Mouse (Mus musculus) ES-E14 (cell line): ENCODE measurements around the gene Lysmd2.

Experiments used
- HCFC1 ChIP-seq: IDR thresholded peaks from 2 replicates; pipeline ENCODE4 v1.6.1; 2012; ENCODE audit warnings: low read length, inconsistent platforms, borderline replicate concordance; ENCODE audit not compliant: insufficient read depth
- ZNF384 ChIP-seq: IDR thresholded peaks from 2 replicates; pipeline ENCODE4 v1.6.1; 2012; ENCODE audit warnings: low read depth, low read length, inconsistent platforms

GRCm38 (mm10) chr9:75645405-75645804 lies 19.9 kb downstream of the Lysmd2 start:
- no peak for TF ChIP-seq HCFC1
- TF ChIP-seq ZNF384 = no peak
